Mouse (Mus musculus) macrophage (primary cell): ENCODE data around the gene Smg6. TPM values are rescaled to one million over a fixed set of nuclear protein-coding genes. Genes with fewer than 3 reads are reported as not detected.

ENCODE experiments used
- H3K27ac ChIP-seq: fragments of 350-480 bp; formaldehyde crosslinking; 2 replicates; pipeline ENCODE4 v1.9.0; 2021
- H3K36me3 ChIP-seq: fragments of 350-480 bp; formaldehyde crosslinking; 2 replicates; pipeline ENCODE4 v1.9.0; 2021; ENCODE audit errors: inconsistent target
- H3K4me3 ChIP-seq: fragments of 350-480 bp; formaldehyde crosslinking; 2 replicates; pipeline ENCODE4 v1.9.0; 2021; ENCODE audit errors: inconsistent target
- H3K79me2 ChIP-seq: fragments of 350-480 bp; formaldehyde crosslinking; 2 replicates; pipeline ENCODE4 v1.9.0; 2021; ENCODE audit errors: inconsistent target
- WGBS: methylation state at CpG from one replicate; pipeline ENCODE4 v1.1.7; 2026; ENCODE audit warnings: inconsistent platforms; ENCODE audit not compliant: missing documents; 5-methylcytosine and 5-hydroxymethylcytosine counted together
- polyA plus RNA-seq: library from polyadenylated mRNA; stranded (reverse); fragments of 250-400 nt; gene quantifications from 3 replicates; pipeline ENCODE4 v1.2.4, GENCODE M21; 2018; ENCODE audit warnings: inconsistent platforms

Gene Smg6
- polyA plus RNA-seq, 1 experiment from 2014 or later = 19.0 TPM

GRCm38 (mm10) chr11:75032946-75033345 is 107.3 kb downstream of the Smg6 start:
- H3K36me3 ChIP-seq = no peaks in the 10 kb centered on the region
- H3K27ac ChIP-seq = no peak overlapping the region
- no peak overlapping the region for H3K4me3 ChIP-seq
- no peaks in the 10 kb centered on the region for H3K79me2 ChIP-seq
- WGBS = 61% methylated on average over 2 of the region's 2 CpGs

GRCm38 (mm10) chr11:75033581-75034067 is 108.0 kb downstream of the Smg6 start:
- Histone ChIP-seq H3K36me3 (no peaks in the 10 kb centered on the region), H3K4me3 (no peak overlapping the region), H3K27ac (no peak overlapping the region), H3K79me2 (no peaks in the 10 kb centered on the region)
- 86% methylated on average over 5 of the region's 5 CpGs for WGBS

- H3K27ac ChIP-seq = no peak overlapping the region
- H3K36me3 ChIP-seq = no peaks in the 10 kb centered on the region
- no peaks in the 10 kb centered on the region for H3K79me2 ChIP-seq
- WGBS = 98% methylated on average over 3 of the region's 3 CpGs
- H3K4me3 ChIP-seq = no peak overlapping the region
These were observed 108.5 kb downstream of the Smg6 start for GRCm38 (mm10) chr11:75034104-75034503.

GRCm38 (mm10) chr11:75044333-75044732 is 118.7 kb downstream of the Smg6 start:
- no peak overlapping the region for H3K4me3 ChIP-seq
- no peak overlapping the region for H3K27ac ChIP-seq
- no peaks in the 10 kb centered on the region for H3K79me2 ChIP-seq
- 90% methylated on average over 3 of the region's 3 CpGs for WGBS
- peaks cover 8% of the 10 kb centered on the region; the same call in 1 of the 2 replicates for H3K36me3 ChIP-seq

- WGBS = 98% methylated on average over 4 of the region's 4 CpGs
- no peaks in the 10 kb centered on the region for H3K79me2 ChIP-seq
- peaks cover 8% of the 10 kb centered on the region; the same call in 1 of the 2 replicates for H3K36me3 ChIP-seq
- no peak overlapping the region for H3K4me3 ChIP-seq
- H3K27ac ChIP-seq = no peak overlapping the region
These were observed 120.2 kb downstream of the Smg6 start for GRCm38 (mm10) chr11:75045822-75046221.

GRCm38 (mm10) chr11:75046638-75047037 is 121.0 kb downstream of the Smg6 start:
- Histone ChIP-seq H3K27ac (no peak overlapping the region), H3K79me2 (no peaks in the 10 kb centered on the region), H3K4me3 (no peak overlapping the region), H3K36me3 (peaks cover 6% of the 10 kb centered on the region; the same call in 1 of the 2 replicates)
- WGBS = 88% methylated on average over 3 of the region's 3 CpGs

GRCm38 (mm10) chr11:75047066-75047465 is 121.4 kb downstream of the Smg6 start:
- no peak overlapping the region for H3K4me3 ChIP-seq
- peaks cover 2% of the 10 kb centered on the region; the same call in 1 of the 2 replicates for H3K36me3 ChIP-seq
- H3K79me2 ChIP-seq = no peaks in the 10 kb centered on the region
- 53% methylated on average over 6 of the region's 6 CpGs for WGBS
- H3K27ac ChIP-seq = no peak overlapping the region

- H3K27ac ChIP-seq = no peak overlapping the region
- H3K79me2 ChIP-seq = no peaks in the 10 kb centered on the region
- WGBS = 92% methylated on average over 7 of the region's 7 CpGs
- H3K36me3 ChIP-seq = no peaks in the 10 kb centered on the region
- H3K4me3 ChIP-seq = no peak overlapping the region
These were observed 122.2 kb downstream of the Smg6 start for GRCm38 (mm10) chr11:75047736-75048407.

- no peak overlapping the region for H3K27ac ChIP-seq
- no peaks in the 10 kb centered on the region for H3K79me2 ChIP-seq
- no peaks in the 10 kb centered on the region for H3K36me3 ChIP-seq
- no peak overlapping the region for H3K4me3 ChIP-seq
- 74% methylated on average over 2 of the region's 2 CpGs for WGBS
These were observed 123.5 kb downstream of the Smg6 start for GRCm38 (mm10) chr11:75049146-75049545.

GRCm38 (mm10) chr11:75049807-75050206 is 124.2 kb downstream of the Smg6 start:
- Histone ChIP-seq H3K36me3 (no peaks in the 10 kb centered on the region), H3K79me2 (no peaks in the 10 kb centered on the region), H3K27ac (no peak overlapping the region), H3K4me3 (no peak overlapping the region)
- 92% methylated on average over 2 of the region's 2 CpGs for WGBS

- Histone ChIP-seq H3K27ac (no peak overlapping the region), H3K4me3 (no peak overlapping the region), H3K79me2 (no peaks in the 10 kb centered on the region), H3K36me3 (no peaks in the 10 kb centered on the region)
- 83% methylated on average over 1 of the region's 1 CpGs for WGBS
These were observed 125.6 kb downstream of the Smg6 start for GRCm38 (mm10) chr11:75051239-75051638.

GRCm38 (mm10) chr11:75051712-75052550 is 126.3 kb downstream of the Smg6 start:
- Histone ChIP-seq H3K27ac (no peak overlapping the region), H3K36me3 (no peaks in the 10 kb centered on the region), H3K4me3 (no peak overlapping the region), H3K79me2 (no peaks in the 10 kb centered on the region)
- WGBS = 82% methylated on average over 13 of the region's 13 CpGs

- no peaks in the 10 kb centered on the region for H3K79me2 ChIP-seq
- H3K27ac ChIP-seq = no peak overlapping the region
- H3K4me3 ChIP-seq = no peak overlapping the region
- H3K36me3 ChIP-seq = no peaks in the 10 kb centered on the region
- WGBS = 90% methylated on average over 2 of the region's 2 CpGs
These were observed 127.4 kb downstream of the Smg6 start for GRCm38 (mm10) chr11:75053020-75053419.

- no peak overlapping the region for H3K27ac ChIP-seq
- 86% methylated on average over 7 of the region's 7 CpGs for WGBS
These were observed 128.1 kb downstream of the Smg6 start for GRCm38 (mm10) chr11:75053722-75054121.

More at GRCm38 (mm10) chr11:75053722-75054121, 128.1 kb downstream of the Smg6 start:
- H3K4me3 ChIP-seq = no peak overlapping the region
- H3K36me3 ChIP-seq = no peaks in the 10 kb centered on the region
- no peaks in the 10 kb centered on the region for H3K79me2 ChIP-seq
